27 mouse cellular contexts compared by ENCODE assay signal in the genomic region with DNA sequence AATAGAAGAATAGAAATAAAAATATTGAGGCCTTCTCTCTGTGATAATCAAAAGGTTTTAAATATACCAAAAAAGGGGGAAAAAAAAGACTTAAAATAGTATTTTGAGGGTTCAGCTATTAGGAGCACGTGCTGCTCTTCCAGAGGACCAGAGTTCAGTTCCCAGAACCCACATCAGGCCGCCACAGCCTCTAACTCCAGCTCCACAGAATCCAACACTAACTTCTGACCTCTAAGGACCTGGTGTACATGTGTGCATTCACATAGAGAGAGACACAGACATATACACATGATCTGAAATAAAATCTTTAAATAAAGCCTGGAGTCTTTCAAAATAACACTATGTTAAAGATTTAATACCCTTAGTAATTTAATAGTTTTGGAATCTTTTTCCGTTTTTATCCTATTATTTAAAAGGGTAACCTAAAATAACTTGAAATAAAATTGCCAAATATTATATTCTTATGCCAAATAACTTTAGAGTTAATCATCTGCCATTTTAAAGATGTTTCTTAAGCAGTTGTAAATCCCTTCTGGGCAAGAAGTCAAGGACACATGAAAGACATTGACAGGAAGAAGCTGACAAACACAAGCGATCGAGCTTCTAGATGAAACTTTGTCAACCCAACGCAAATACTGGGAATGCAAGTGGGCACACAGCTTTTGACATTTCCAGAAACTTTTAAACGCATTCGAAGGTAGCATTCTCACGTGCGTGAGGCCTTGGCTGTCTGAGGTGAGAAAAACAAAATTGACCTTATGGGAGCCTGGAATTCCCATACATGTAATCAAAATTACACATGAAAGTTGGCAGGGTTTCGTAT. TPM values are rescaled to one million over a fixed set of nuclear protein-coding genes. Genes with fewer than 3 reads are reported as not detected.
A peak's percentile ranks its signal among the peaks of the same experiment; 100 is the strongest.
DNase-seq lines count a peak whose midpoint lies in the region; ATAC-seq and TF ChIP-seq lines count a peak whose summit lies in the region.
"Had no signal": no experiment of that assay in that cellular context is flagged by ENCODE, and none has a peak within 500 bp of the region (broad histone marks: within the 10 kb centered on the region; RNA-seq: fewer than 3 reads in every experiment).

No protein-coding gene starts in this region.

- H3K27me3 ChIP-seq in lung, postnatal 0 days (replicated peaks; ENCODE audit: insufficient read depth, low read length) = no peaks in the 10 kb centered on the region
- no peaks in the 10 kb centered on the region for H3K27me3 ChIP-seq in midbrain, embryonic 13.5 days
- H3K27me3 ChIP-seq: embryonic facial prominence, embryonic 13.5 days; forebrain, embryonic 12.5 days; forebrain, embryonic 15.5 days; hindbrain, embryonic 12.5 days; hindbrain, embryonic 15.5 days; Patski had no signal

- H3K36me3 ChIP-seq in lung, postnatal 0 days (ENCODE audit: insufficient read depth, low read length) = no peaks in the 10 kb centered on the region
- H3K36me3 ChIP-seq in midbrain, embryonic 13.5 days = no peaks in the 10 kb centered on the region
- H3K36me3 ChIP-seq: embryonic facial prominence, embryonic 10.5 days; embryonic facial prominence, embryonic 13.5 days; forebrain, embryonic 12.5 days; hindbrain, embryonic 12.5 days; hindbrain, embryonic 15.5 days had no signal

- TF ChIP-seq CTCF in lung, postnatal 0 days (IDR thresholded peaks at IDR 0.05) = no peak

- no peaks in the 10 kb centered on the region for H3K4me1 ChIP-seq in lung, postnatal 0 days (ENCODE audit: insufficient read depth, low read depth, low read length)
- H3K4me1 ChIP-seq in midbrain, embryonic 13.5 days (replicated peaks) = 0 out of 2 replicates have a peak, but pooled peaks cover 4% of the 10 kb centered on the region
- H3K4me1 ChIP-seq: forebrain, embryonic 15.5 days had no signal

- no peak overlapping the region for H3K9ac ChIP-seq in lung, postnatal 0 days (replicated peaks; ENCODE audit: low read depth)
- H3K9ac ChIP-seq in midbrain, embryonic 13.5 days (replicated peaks) = no peak overlapping the region
- H3K9ac ChIP-seq: embryonic facial prominence, embryonic 13.5 days; forebrain, embryonic 12.5 days; forebrain, embryonic 15.5 days; hindbrain, embryonic 12.5 days; hindbrain, embryonic 15.5 days had no signal

- ATAC-seq in lung, postnatal 0 days = no peak
- no peak for ATAC-seq in midbrain, embryonic 13.5 days
- ATAC-seq: activated CD4-positive, CD25-positive, alpha-beta regulatory T cell, adult 4 months; CD4-positive, CD25-positive, alpha-beta regulatory T cell, adult 4 months; forebrain, embryonic 15.5 days; Patski had no signal

- 66% methylated on average over 11 of the region's 11 CpGs for whole genome bisulfite sequencing in lung, postnatal 0 days
- WGBS in midbrain, embryonic 13.5 days = 91% methylated on average over 11 of the region's 11 CpGs

- H3K27ac ChIP-seq in lung, postnatal 0 days (ENCODE audit: low read length) = no peak overlapping the region
- no peak overlapping the region for H3K27ac ChIP-seq in midbrain, embryonic 13.5 days
- H3K27ac ChIP-seq: embryonic facial prominence, embryonic 10.5 days; embryonic facial prominence, embryonic 13.5 days; forebrain, embryonic 12.5 days; forebrain, embryonic 15.5 days; hindbrain, embryonic 12.5 days; hindbrain, embryonic 15.5 days had no signal

- no peak overlapping the region for H3K4me3 ChIP-seq in lung, postnatal 0 days (ENCODE audit: low read depth, low read length)
- no peak overlapping the region for H3K4me3 ChIP-seq in midbrain, embryonic 13.5 days (replicated peaks)
- H3K4me3 ChIP-seq: embryonic facial prominence, embryonic 10.5 days; embryonic facial prominence, embryonic 13.5 days; erythroblast, embryonic 14.5 days; forebrain, embryonic 12.5 days; forebrain, embryonic 15.5 days; hindbrain, embryonic 12.5 days; hindbrain, embryonic 15.5 days had no signal

- peak; percentile 54 for DNase-seq in lung, postnatal 0 days (ENCODE audit: low spot score)
- no peak for DNase-seq in lung, adult 18-20 months
- DNase-seq in ES-CJ7 (ENCODE audit: low read depth, low spot score) = peak; percentile 58
- DNase-seq in R1 (ENCODE audit: low read depth, low spot score) = peak; percentile 68
- DNase-seq in urinary bladder, postnatal 10 days (ENCODE audit: low spot score) = no peak
- DNase-seq in layer of hippocampus, adult 11-12 months (ENCODE audit: low spot score) = no peak
- DNase-seq: adrenal gland, adult 8-10 months; adrenal gland, postnatal 25 days; cerebellum, adult 11-12 months; cerebellum, adult 8-10 months; cerebellum, postnatal 10 days; cerebellum, postnatal 36 days; embryo, embryonic 11 days; gastrocnemius, postnatal 10 days; heart, adult 11 months had no signal

- no peak overlapping the region for H3K4me2 ChIP-seq in lung, postnatal 0 days (replicated peaks; ENCODE audit: low read depth, low read length)
- no peak overlapping the region for H3K4me2 ChIP-seq in midbrain, embryonic 13.5 days (replicated peaks)
- H3K4me2 ChIP-seq: embryonic facial prominence, embryonic 13.5 days; forebrain, embryonic 12.5 days; forebrain, embryonic 15.5 days; heart, embryonic 11.5 days; hindbrain, embryonic 12.5 days; hindbrain, embryonic 15.5 days had no signal

- no peak for TF ChIP-seq EP300 in lung, postnatal 0 days (IDR thresholded peaks at IDR 0.05)

- H3K9me3 ChIP-seq in lung, postnatal 0 days (ENCODE audit: low read length) = no peaks in the 10 kb centered on the region
- H3K9me3 ChIP-seq in midbrain, embryonic 13.5 days = no peaks in the 10 kb centered on the region
- H3K9me3 ChIP-seq: embryonic facial prominence, embryonic 10.5 days; embryonic facial prominence, embryonic 13.5 days; forebrain, embryonic 12.5 days; forebrain, embryonic 15.5 days; hindbrain, embryonic 12.5 days; hindbrain, embryonic 15.5 days had no signal

RNA-seq across cellular contexts. Expression of a gene that starts 16.4 kb away (rescaled TPM):
- polyA plus RNA-seq in lung, postnatal 0 days (2015; fragmentation: Nextera tagmentation; extraction: Ambion mirVana) = 16.8 and 17.6 TPM in 2 replicates
- polyA plus RNA-seq in midbrain, embryonic 13.5 days (2015; fragmentation: Nextera tagmentation; extraction: Ambion mirVana) = 64.2 and 65.9 TPM in 2 replicates

RNA-seq across cellular contexts. Expression of a gene that starts 37.6 kb away (rescaled TPM):
- polyA plus RNA-seq in lung, postnatal 0 days (2015; fragmentation: Nextera tagmentation; extraction: Ambion mirVana) = 34.8 and 40.6 TPM in 2 replicates
- 73.5 and 75.3 TPM in 2 replicates for polyA plus RNA-seq in midbrain, embryonic 13.5 days (2015; fragmentation: Nextera tagmentation; extraction: Ambion mirVana)

Comparison
In these comparisons a context has a peak if more than half of its experiments do, and no peak if none do; other contexts are left out.
1. DNase-seq: peak in lung, postnatal 0 days (single experiment), ES-CJ7 (single experiment) and R1 (single experiment); none in lung, adult 18-20 months (0 of 2), urinary bladder, postnatal 10 days (single experiment) and layer of hippocampus, adult 11-12 months (single experiment).